Mouse (Mus musculus) gonadal fat pad, adult 2 months (tissue): Measurements from ENCODE around the gene Tex13c3. TPM values are rescaled to one million over a fixed set of nuclear protein-coding genes. Genes with fewer than 3 reads are reported as not detected.
"Not testable (repeated sequence)": the region's sequence is repeated elsewhere in the genome, so short reads cannot be mapped to it uniquely, and the experiment has no call there.

Source experiments
- DNase-seq: peaks from one replicate; pipeline ENCODE4 v3.0.0-alpha.2; 2012; ENCODE audit warnings: low read depth
- polyA plus RNA-seq: library from polyadenylated mRNA; depleted of rRNA; stranded (reverse); fragments of >200 nt; gene quantifications from 2 replicates; pipeline ENCODE4 v1.2.3, GENCODE M21; 2012; rRNA removed

Gene Tex13c3
- not detected in 2 replicates for polyA plus RNA-seq

DNA sequence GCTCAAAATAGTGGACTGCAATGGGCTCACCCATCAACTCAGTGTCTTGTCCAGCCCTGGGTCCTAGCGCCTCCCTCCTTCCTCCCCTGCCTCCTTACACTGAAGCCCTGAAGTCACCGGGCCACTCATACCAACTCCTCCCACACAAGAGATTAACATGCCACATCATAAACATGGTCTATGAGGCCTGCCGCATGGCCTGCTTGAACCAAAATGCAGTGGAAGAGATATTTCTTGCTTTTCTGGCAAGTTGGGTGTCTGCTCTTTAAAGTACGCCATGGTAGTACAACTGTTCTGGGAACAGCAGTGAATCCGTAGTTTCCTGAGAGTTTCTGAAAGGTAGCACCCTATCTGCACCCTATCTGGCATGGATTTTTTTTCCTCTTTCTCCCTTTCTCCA is at the start of gene Tex13c3:
TSS of gene Tex13c3 (minus strand) at position 101 of the 400 bp plus-strand sequence.
- DNase-seq, result not testable (repeated sequence)

DNA sequence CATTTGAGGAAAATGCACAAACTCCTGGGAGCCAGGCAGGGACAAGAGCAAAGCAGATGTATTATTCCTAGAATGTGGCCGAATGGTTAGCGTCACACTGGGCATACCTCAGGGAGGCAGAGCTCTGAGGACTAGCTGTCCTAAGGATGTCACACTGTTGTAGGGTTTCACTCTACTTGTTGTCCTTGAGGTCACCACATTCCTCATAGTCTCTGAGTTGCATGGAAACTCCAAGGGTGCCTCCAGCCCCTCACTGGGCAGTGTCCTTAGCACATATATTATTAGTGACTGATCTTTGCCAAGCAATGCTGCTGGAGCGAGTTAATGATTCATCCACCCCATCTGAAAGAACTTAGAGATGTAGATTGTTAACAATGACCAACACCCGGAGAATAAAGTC is 8.6 kb upstream of the Tex13c3 start:
- no peak for DNase-seq
